Comparison of ENCODE assay signal across 8 mouse cellular contexts in genomic region chr7:44819391-44819790, GRCm38 (mm10). TPM values are rescaled to one million over a fixed set of nuclear protein-coding genes. Genes with fewer than 3 reads are reported as not detected.
DNase-seq lines count a peak whose midpoint lies in the region; ATAC-seq and TF ChIP-seq lines count a peak whose summit lies in the region.

No protein-coding gene starts in this region.

- no peaks in the 10 kb centered on the region for H3K9me3 ChIP-seq in hindbrain, embryonic 11.5 days (ENCODE audit: control insufficient read depth, low read length)
- H3K9me3 ChIP-seq in midbrain, embryonic 11.5 days (ENCODE audit: control insufficient read depth, low read length), result no peaks in the 10 kb centered on the region

- no peaks in the 10 kb centered on the region for H3K27me3 ChIP-seq in hindbrain, embryonic 11.5 days (ENCODE audit: control insufficient read depth, insufficient read depth, low read length)
- H3K27me3 ChIP-seq in midbrain, embryonic 11.5 days (ENCODE audit: control insufficient read depth, insufficient read depth, low read length), result no peaks in the 10 kb centered on the region

- DNase-seq in lung, postnatal 10 days, result peak; percentile 0
- no peak for DNase-seq in lung, postnatal 4 days
- no peak for DNase-seq in hindbrain, embryonic 11.5 days (ENCODE audit: low spot score)
- no peak for DNase-seq in midbrain, embryonic 11.5 days (ENCODE audit: low spot score, missing footprints)
- no peak for DNase-seq in urinary bladder, adult 18-20 months (ENCODE audit: low spot score in 2 of 2)
- DNase-seq in ovary, adult 18-20 months (ENCODE audit: low spot score), result no peak

- H3K36me3 ChIP-seq in hindbrain, embryonic 11.5 days (ENCODE audit: control insufficient read depth, insufficient read depth, low read length), result no peaks in the 10 kb centered on the region
- no peaks in the 10 kb centered on the region for H3K36me3 ChIP-seq in midbrain, embryonic 11.5 days (ENCODE audit: control insufficient read depth, insufficient read depth, low read length)

- peak overlapping the region; percentile 93 for H3K27ac ChIP-seq in embryonic fibroblast, embryonic 13.5 days (ENCODE audit: insufficient read depth, low read length)
- H3K27ac ChIP-seq in hindbrain, embryonic 11.5 days (ENCODE audit: low read depth, low read length), result no peak overlapping the region
- no peak overlapping the region for H3K27ac ChIP-seq in midbrain, embryonic 11.5 days (ENCODE audit: low read depth, low read length)

- peak overlapping the region; percentile 65; the same call in 1 of the 2 replicates for H3K4me3 ChIP-seq in embryonic fibroblast, embryonic 13.5 days (ENCODE audit: insufficient read depth, low read length)
- H3K4me3 ChIP-seq in hindbrain, embryonic 11.5 days (ENCODE audit: low read depth, low read length), result peak overlapping the region; percentile 92; the same call in 1 of the 2 replicates
- no peak overlapping the region for H3K4me3 ChIP-seq in midbrain, embryonic 11.5 days (ENCODE audit: low read depth, low read length)

- no peak; the same call in 1 of the 2 replicates for TF ChIP-seq POLR2A in embryonic fibroblast, embryonic 13.5 days (IDR thresholded peaks at IDR 0.05; ENCODE audit: low read depth, low read length)

- 91% methylated on average over 2 of the region's 2 CpGs for WGBS in hindbrain, embryonic 11.5 days
- 93% methylated on average over 2 of the region's 2 CpGs for WGBS in midbrain, embryonic 11.5 days

- H3K9ac ChIP-seq in hindbrain, embryonic 11.5 days (ENCODE audit: low read depth, low read length), result peak overlapping the region; percentile 21; the same call in 1 of the 2 replicates
- H3K9ac ChIP-seq in midbrain, embryonic 11.5 days (ENCODE audit: low read length), result peak overlapping the region; percentile 36; the same call in 1 of the 2 replicates

- H3K4me2 ChIP-seq in hindbrain, embryonic 11.5 days (replicated peaks; ENCODE audit: low read depth, low read length), result peak overlapping the region; percentile 80
- H3K4me2 ChIP-seq in midbrain, embryonic 11.5 days, result peak overlapping the region; percentile 97; the same call in 1 of the 2 replicates

- TF ChIP-seq CTCF in embryonic fibroblast, embryonic 13.5 days (IDR thresholded peaks at IDR 0.05; ENCODE audit: borderline replicate concordance, insufficient read depth, low read length), result no peak

- peaks cover 14% of the 10 kb centered on the region; the same call in 1 of the 2 replicates for H3K4me1 ChIP-seq in embryonic fibroblast, embryonic 13.5 days (ENCODE audit: control insufficient read depth, insufficient read depth, low read length)
- H3K4me1 ChIP-seq in hindbrain, embryonic 11.5 days (replicated peaks; ENCODE audit: control insufficient read depth, insufficient read depth, low read length), result peaks cover 17% of the 10 kb centered on the region
- H3K4me1 ChIP-seq in midbrain, embryonic 11.5 days (ENCODE audit: control insufficient read depth, insufficient read depth, low read length), result peaks cover 38% of the 10 kb centered on the region

- no peak for ATAC-seq in hindbrain, embryonic 11.5 days (ENCODE audit: low FRiP score)
- no peak for ATAC-seq in midbrain, embryonic 11.5 days (ENCODE audit: low FRiP score)
- ATAC-seq in megakaryocyte progenitor cell, adult 5-6 weeks (replicated peaks; ENCODE audit: poor library complexity), result no peak

RNA-seq across cellular contexts. Expression of gene Atf5, which starts 2.9 kb away (rescaled TPM):
- 342 and 471 TPM in 2 replicates for polyA plus RNA-seq in embryonic fibroblast, embryonic 13.5 days (2011; ENCODE audit: insufficient read length, low read depth, missing spikeins)
- 1.9 and 2.0 TPM in 2 replicates for polyA plus RNA-seq in hindbrain, embryonic 11.5 days (2014; fragmentation: Nextera tagmentation; extraction: Ambion mirVana)
- polyA plus RNA-seq in midbrain, embryonic 11.5 days (2014; fragmentation: Nextera tagmentation; extraction: Ambion mirVana), result 2.8 and 3.3 TPM in 2 replicates
- total RNA-seq in megakaryocyte progenitor cell, adult 5-6 weeks (2015), result 4.0 and 4.8 TPM in 2 replicates
- total RNA-seq in megakaryocyte progenitor cell, adult 5-6 weeks (2017), result 1.5 and 1.9 TPM in 2 replicates

RNA-seq across cellular contexts. Expression of gene Il4i1, which starts 3.2 kb away (rescaled TPM):
- 2.1 and 2.3 TPM in 2 replicates for polyA plus RNA-seq in embryonic fibroblast, embryonic 13.5 days (2011; ENCODE audit: insufficient read length, low read depth, missing spikeins)
- 0.60 and 1.7 TPM in 2 replicates for polyA plus RNA-seq in hindbrain, embryonic 11.5 days (2014; fragmentation: Nextera tagmentation; extraction: Ambion mirVana)
- polyA plus RNA-seq in midbrain, embryonic 11.5 days (2014; fragmentation: Nextera tagmentation; extraction: Ambion mirVana), result 0.84 and 1.2 TPM in 2 replicates
- 0.17 and 1.0 TPM in 2 replicates for total RNA-seq in megakaryocyte progenitor cell, adult 5-6 weeks (2015)
- total RNA-seq in megakaryocyte progenitor cell, adult 5-6 weeks (2017), result 0.17 and 0.25 TPM in 2 replicates

RNA-seq across cellular contexts. Expression of gene Nup62, which starts 3.5 kb away (rescaled TPM):
- 41.1 and 41.2 TPM in 2 replicates for polyA plus RNA-seq in embryonic fibroblast, embryonic 13.5 days (2011; ENCODE audit: insufficient read length, low read depth, missing spikeins)
- polyA plus RNA-seq in hindbrain, embryonic 11.5 days (2014; fragmentation: Nextera tagmentation; extraction: Ambion mirVana), result 44.2 and 62.3 TPM in 2 replicates
- polyA plus RNA-seq in midbrain, embryonic 11.5 days (2014; fragmentation: Nextera tagmentation; extraction: Ambion mirVana), result 60.2 and 64.1 TPM in 2 replicates
- 39.8 and 47.3 TPM in 2 replicates for total RNA-seq in megakaryocyte progenitor cell, adult 5-6 weeks (2015)
- total RNA-seq in megakaryocyte progenitor cell, adult 5-6 weeks (2017), result 126 and 140 TPM in 2 replicates

RNA-seq across cellular contexts. Expression of gene Akt1s1, which starts 29.4 kb away (rescaled TPM):
- 80.0 and 84.2 TPM in 2 replicates for polyA plus RNA-seq in embryonic fibroblast, embryonic 13.5 days (2011; ENCODE audit: insufficient read length, low read depth, missing spikeins)
- polyA plus RNA-seq in hindbrain, embryonic 11.5 days (2014; fragmentation: Nextera tagmentation; extraction: Ambion mirVana), result 31.7 and 38.0 TPM in 2 replicates
- polyA plus RNA-seq in midbrain, embryonic 11.5 days (2014; fragmentation: Nextera tagmentation; extraction: Ambion mirVana), result 31.8 and 34.3 TPM in 2 replicates
- 8.0 and 10.4 TPM in 2 replicates for total RNA-seq in megakaryocyte progenitor cell, adult 5-6 weeks (2015)
- 23.9 and 24.9 TPM in 2 replicates for total RNA-seq in megakaryocyte progenitor cell, adult 5-6 weeks (2017)

RNA-seq across cellular contexts. Expression of gene Tbc1d17, which starts 29.5 kb away (rescaled TPM):
- polyA plus RNA-seq in embryonic fibroblast, embryonic 13.5 days (2011; ENCODE audit: insufficient read length, low read depth, missing spikeins), result 26.9 and 33.8 TPM in 2 replicates
- 60.9 and 65.5 TPM in 2 replicates for polyA plus RNA-seq in hindbrain, embryonic 11.5 days (2014; fragmentation: Nextera tagmentation; extraction: Ambion mirVana)
- polyA plus RNA-seq in midbrain, embryonic 11.5 days (2014; fragmentation: Nextera tagmentation; extraction: Ambion mirVana), result 63.4 and 69.4 TPM in 2 replicates
- total RNA-seq in megakaryocyte progenitor cell, adult 5-6 weeks (2015), result 15.2 and 19.2 TPM in 2 replicates
- 13.6 and 13.8 TPM in 2 replicates for total RNA-seq in megakaryocyte progenitor cell, adult 5-6 weeks (2017)

Comparison
In these comparisons a context has a peak if more than half of its experiments do, and no peak if none do; other contexts are left out.
1. RNA of gene Atf5, which starts 2.9 kb away (polyA plus RNA-seq): 342 to 471 TPM in embryonic fibroblast, embryonic 13.5 days; 2.8 to 3.3 TPM in midbrain, embryonic 11.5 days and 1.9 to 2.0 TPM in hindbrain, embryonic 11.5 days; every median in the first group is over 10 times any median in the second.